Mouse (Mus musculus) cerebellum, postnatal 4 days (tissue): Measurements from ENCODE around the gene Gbp7.
"Not testable (repeated sequence)": the region's sequence is repeated elsewhere in the genome, so short reads cannot be mapped to it uniquely, and the experiment has no call there.

ENCODE experiments used
- DNase-seq, 2 experiments: peaks; one replicate each; pipeline ENCODE4 v3.0.0; 2022; ENCODE audit warnings: low spot score in 2 of 2, mixed read lengths in 1 of 2

Gbp7 gene

GRCm38 (mm10) chr3:142561045-142561646 is 31.0 kb downstream of the Gbp7 start:
- no peak for DNase-seq

- no peak for DNase-seq
Observed at GRCm38 (mm10) chr3:142561666-142562065, 31.5 kb downstream of the Gbp7 start.

- DNase-seq = not testable (repeated sequence)
Observed at GRCm38 (mm10) chr3:142567490-142567889, 37.3 kb downstream of the Gbp7 start.

- no peak for DNase-seq
Observed at GRCm38 (mm10) chr3:142570738-142571137, 40.6 kb downstream of the Gbp7 start.

GRCm38 (mm10) chr3:142577108-142577507 is 47.0 kb downstream of the Gbp7 start:
- no peak for DNase-seq

GRCm38 (mm10) chr3:142578342-142578741 is 48.2 kb downstream of the Gbp7 start:
- no peak for DNase-seq

GRCm38 (mm10) chr3:142583067-142583466 is 52.9 kb downstream of the Gbp7 start:
- DNase-seq = no peak

- no peak for DNase-seq
Observed at GRCm38 (mm10) chr3:142587386-142587785, 57.2 kb downstream of the Gbp7 start.

GRCm38 (mm10) chr3:142588888-142589287 is 58.7 kb downstream of the Gbp7 start:
- no peak for DNase-seq

GRCm38 (mm10) chr3:142590431-142591067 is 60.4 kb downstream of the Gbp7 start:
- DNase-seq = no peak

- DNase-seq = no peak
Observed at GRCm38 (mm10) chr3:142594547-142594946, 64.4 kb downstream of the Gbp7 start, which contains the start of gene Gbp2b. Gbp2b (plus strand) TSS chr3:142594847.

GRCm38 (mm10) chr3:142597923-142598322 is 67.8 kb downstream of the Gbp7 start:
- no peak for DNase-seq
